Mouse (Mus musculus): ENCODE results near the gene Isca2.

Gene Isca2

GRCm38 (mm10) chr12:84814663-84815325, 41.7 kb downstream of the Isca2 start:
- no peak for DNase-seq (ENCODE audit: extremely low spot score, low read depth, low spot score)

GRCm38 (mm10) chr12:84818496-84818895, 45.4 kb downstream of the Isca2 start:
- DNase-seq (ENCODE audit: extremely low spot score, low read depth, low spot score): no peak

- DNase-seq (ENCODE audit: extremely low spot score, low read depth, low spot score): no peak
Measured at GRCm38 (mm10) chr12:84819236-84820168, 46.5 kb downstream of the Isca2 start.

GRCm38 (mm10) chr12:84823601-84824000, 50.5 kb downstream of the Isca2 start:
- DNase-seq (ENCODE audit: extremely low spot score, low read depth, low spot score): no peak

GRCm38 (mm10) chr12:84824203-84824602, 51.2 kb downstream of the Isca2 start:
- DNase-seq (ENCODE audit: extremely low spot score, low read depth, low spot score): no peak

Measured in hindlimb bud, embryonic 11.5 days (tissue).